Mouse (Mus musculus): ENCODE measurements around the gene N4bp1. TPM values are rescaled to one million over a fixed set of nuclear protein-coding genes. Genes with fewer than 3 reads are reported as not detected.

N4bp1 gene
- polyA plus RNA-seq, 1 experiment: 12.7 TPM

DNA sequence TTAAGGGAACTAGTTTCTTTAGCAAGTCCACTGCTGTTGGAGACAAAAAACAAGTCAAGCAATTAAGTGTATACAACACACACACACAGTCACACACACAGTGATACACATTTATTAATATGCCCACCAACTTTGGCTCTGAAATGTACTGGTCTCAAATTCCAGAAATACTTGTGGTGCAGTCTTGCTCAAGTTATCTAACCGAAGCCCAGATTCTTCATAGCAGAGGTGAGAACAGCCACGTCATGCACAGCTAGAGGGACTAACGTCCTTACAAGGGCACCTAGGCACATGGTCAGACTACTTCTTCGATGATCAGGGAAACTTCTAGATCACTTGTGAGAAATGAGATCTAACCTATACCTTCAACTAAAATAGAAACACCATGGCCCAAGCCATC is 22.2 kb downstream of the N4bp1 start:
- H3K27ac ChIP-seq (ENCODE audit: control insufficient read depth, insufficient read depth, low read depth, low read length, poor library complexity): no peak overlapping the region
- 69% methylated on average over 4 of the region's 4 CpGs for WGBS
- no peak for TF ChIP-seq POLR2A (IDR thresholded peaks at IDR 0.05; ENCODE audit: borderline replicate concordance, control insufficient read depth, low read depth, low read length)
- no peak for TF ChIP-seq CTCF (IDR thresholded peaks at IDR 0.05; ENCODE audit: control insufficient read depth, insufficient read depth, low read length)
- peaks cover 6% of the 10 kb centered on the region for H3K4me1 ChIP-seq (ENCODE audit: control insufficient read depth, insufficient read depth, low read length)
- no peak overlapping the region for H3K4me3 ChIP-seq (replicated peaks; ENCODE audit: control insufficient read depth, low read depth, low read length)

- Histone ChIP-seq H3K27ac (ENCODE audit: control insufficient read depth, insufficient read depth, low read depth, low read length, poor library complexity) (no peak overlapping the region), H3K4me1 (ENCODE audit: control insufficient read depth, insufficient read depth, low read length) (peaks cover 6% of the 10 kb centered on the region), H3K4me3 (replicated peaks; ENCODE audit: control insufficient read depth, low read depth, low read length) (no peak overlapping the region)
- 63% methylated on average over 3 of the region's 3 CpGs for WGBS
- no peak for TF ChIP-seq CTCF (IDR thresholded peaks at IDR 0.05; ENCODE audit: control insufficient read depth, insufficient read depth, low read length)
- no peak for TF ChIP-seq POLR2A (IDR thresholded peaks at IDR 0.05; ENCODE audit: borderline replicate concordance, control insufficient read depth, low read depth, low read length)
Observed at GRCm38 (mm10) chr8:86862155-86862816, 22.8 kb downstream of the N4bp1 start.

DNA sequence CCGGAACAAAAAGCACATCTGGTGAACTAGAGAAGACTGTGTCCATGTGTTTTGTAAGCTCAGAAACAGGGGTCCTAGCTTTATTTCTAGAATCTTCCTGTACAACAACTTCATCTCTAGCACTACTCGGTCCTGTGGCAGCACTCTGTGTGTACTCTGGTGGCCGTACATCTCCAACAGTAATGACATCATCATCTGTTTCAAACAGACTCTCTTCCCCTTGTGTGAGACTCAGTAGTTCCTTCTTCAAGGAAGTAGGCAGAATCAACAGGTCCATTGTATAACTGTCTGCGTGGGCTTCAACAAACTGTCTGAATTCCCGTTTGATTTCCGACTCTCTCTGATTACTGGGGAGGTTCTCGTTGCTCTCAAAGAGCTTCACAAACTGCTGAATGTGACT is 23.5 kb downstream of the N4bp1 start:
- Histone ChIP-seq H3K27ac (ENCODE audit: control insufficient read depth, insufficient read depth, low read depth, low read length, poor library complexity) (no peak overlapping the region), H3K4me1 (ENCODE audit: control insufficient read depth, insufficient read depth, low read length) (peaks cover 6% of the 10 kb centered on the region), H3K4me3 (replicated peaks; ENCODE audit: control insufficient read depth, low read depth, low read length) (no peak overlapping the region)
- TF ChIP-seq POLR2A (IDR thresholded peaks at IDR 0.05; ENCODE audit: borderline replicate concordance, control insufficient read depth, low read depth, low read length) (no peak), CTCF (IDR thresholded peaks at IDR 0.05; ENCODE audit: control insufficient read depth, insufficient read depth, low read length) (no peak)
- WGBS: 65% methylated on average over 7 of the region's 7 CpGs

DNA sequence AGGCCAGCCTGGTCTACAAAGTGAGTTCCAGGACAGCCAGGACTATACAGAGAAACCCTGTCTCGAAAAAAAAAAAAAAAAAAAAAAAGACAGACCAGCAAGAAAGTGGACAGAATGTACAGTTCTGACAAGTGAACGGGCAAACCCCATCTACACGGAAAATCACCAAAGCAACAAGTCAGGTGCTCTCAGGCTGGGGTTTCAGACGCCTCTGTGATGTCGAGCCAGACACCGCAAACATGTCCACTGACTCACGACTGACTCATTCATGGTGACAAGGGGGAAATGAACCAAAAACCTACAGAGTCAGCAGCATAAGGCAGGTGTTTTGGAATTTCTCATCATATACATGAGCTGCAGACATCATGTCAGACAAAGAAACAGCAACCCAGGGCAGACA is 28.8 kb downstream of the N4bp1 start:
- Histone ChIP-seq H3K4me3 (replicated peaks; ENCODE audit: control insufficient read depth, low read depth, low read length) (no peak overlapping the region), H3K27ac (ENCODE audit: control insufficient read depth, insufficient read depth, low read depth, low read length, poor library complexity) (no peak overlapping the region), H3K4me1 (ENCODE audit: control insufficient read depth, insufficient read depth, low read length) (no peaks in the 10 kb centered on the region)
- WGBS: 75% methylated on average over 7 of the region's 7 CpGs
- TF ChIP-seq CTCF (IDR thresholded peaks at IDR 0.05; ENCODE audit: control insufficient read depth, insufficient read depth, low read length) (no peak), POLR2A (IDR thresholded peaks at IDR 0.05; ENCODE audit: borderline replicate concordance, control insufficient read depth, low read depth, low read length) (no peak)

GRCm38 (mm10) chr8:86854686-86855085 is 30.4 kb downstream of the N4bp1 start:
- H3K27ac ChIP-seq (ENCODE audit: control insufficient read depth, insufficient read depth, low read depth, low read length, poor library complexity): no peak overlapping the region
- 89% methylated on average over 11 of the region's 11 CpGs for WGBS
- H3K4me1 ChIP-seq (ENCODE audit: control insufficient read depth, insufficient read depth, low read length): no peaks in the 10 kb centered on the region
- no peak overlapping the region for H3K4me3 ChIP-seq (replicated peaks; ENCODE audit: control insufficient read depth, low read depth, low read length)
- no peak for TF ChIP-seq CTCF (IDR thresholded peaks at IDR 0.05; ENCODE audit: control insufficient read depth, insufficient read depth, low read length)
- TF ChIP-seq POLR2A (IDR thresholded peaks at IDR 0.05; ENCODE audit: borderline replicate concordance, control insufficient read depth, low read depth, low read length): no peak

DNA sequence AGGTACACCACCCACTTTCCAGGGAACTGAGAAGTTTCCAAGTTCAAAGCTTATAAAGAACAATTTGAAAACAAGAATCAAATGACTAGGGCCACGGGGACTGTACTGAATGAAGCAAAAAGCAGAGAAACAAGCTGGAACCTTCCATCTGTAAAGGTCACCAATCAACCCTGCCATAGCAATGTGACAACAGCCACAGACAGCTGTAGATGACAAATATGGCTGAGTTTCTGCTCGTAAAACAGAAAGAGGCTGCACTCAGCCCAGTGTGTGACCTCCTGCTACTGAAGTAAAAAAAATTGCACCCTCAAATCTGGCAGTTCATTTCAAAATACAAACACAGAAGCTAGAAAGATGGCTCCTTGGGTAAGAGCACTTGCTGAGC is 31.1 kb downstream of the N4bp1 start:
- H3K4me3 ChIP-seq (replicated peaks; ENCODE audit: control insufficient read depth, low read depth, low read length): no peak overlapping the region
- WGBS: 73% methylated on average over 2 of the region's 2 CpGs
- TF ChIP-seq CTCF (IDR thresholded peaks at IDR 0.05; ENCODE audit: control insufficient read depth, insufficient read depth, low read length) (no peak), POLR2A (IDR thresholded peaks at IDR 0.05; ENCODE audit: borderline replicate concordance, control insufficient read depth, low read depth, low read length) (no peak)
- H3K27ac ChIP-seq (ENCODE audit: control insufficient read depth, insufficient read depth, low read depth, low read length, poor library complexity): no peak overlapping the region
- no peaks in the 10 kb centered on the region for H3K4me1 ChIP-seq (ENCODE audit: control insufficient read depth, insufficient read depth, low read length)

GRCm38 (mm10) chr8:86853266-86853988 is 31.6 kb downstream of the N4bp1 start:
- no peak overlapping the region for H3K4me3 ChIP-seq (replicated peaks; ENCODE audit: control insufficient read depth, low read depth, low read length)
- H3K4me1 ChIP-seq (ENCODE audit: control insufficient read depth, insufficient read depth, low read length): no peaks in the 10 kb centered on the region
- WGBS: 80% methylated on average over 8 of the region's 8 CpGs
- TF ChIP-seq POLR2A (IDR thresholded peaks at IDR 0.05; ENCODE audit: borderline replicate concordance, control insufficient read depth, low read depth, low read length) (no peak), CTCF (IDR thresholded peaks at IDR 0.05; ENCODE audit: control insufficient read depth, insufficient read depth, low read length) (no peak)
- no peak overlapping the region for H3K27ac ChIP-seq (ENCODE audit: control insufficient read depth, insufficient read depth, low read depth, low read length, poor library complexity)

DNA sequence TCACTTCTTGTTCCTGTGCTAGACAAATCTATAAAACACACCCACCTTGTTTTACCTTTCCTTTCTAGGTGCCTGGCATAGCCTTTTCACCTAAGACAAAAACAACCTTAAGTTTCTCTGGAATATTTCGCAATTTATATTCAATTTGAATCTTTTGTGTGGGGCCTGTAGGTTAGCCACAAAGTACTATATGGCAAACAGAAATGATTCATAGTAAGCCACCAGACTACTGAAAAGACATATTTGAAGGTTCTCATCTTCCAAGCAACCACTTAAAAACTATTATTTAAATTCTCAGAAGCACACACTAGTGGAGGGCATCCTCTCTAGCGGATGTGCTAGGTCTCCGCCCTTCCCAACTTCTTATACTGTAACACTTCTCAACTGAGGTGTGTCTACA is 32.6 kb downstream of the N4bp1 start:
- no peaks in the 10 kb centered on the region for H3K4me1 ChIP-seq (ENCODE audit: control insufficient read depth, insufficient read depth, low read length)
- WGBS: 84% methylated on average over 3 of the region's 3 CpGs
- H3K27ac ChIP-seq (ENCODE audit: control insufficient read depth, insufficient read depth, low read depth, low read length, poor library complexity): no peak overlapping the region
- H3K4me3 ChIP-seq (replicated peaks; ENCODE audit: control insufficient read depth, low read depth, low read length): no peak overlapping the region
- TF ChIP-seq CTCF (IDR thresholded peaks at IDR 0.05; ENCODE audit: control insufficient read depth, insufficient read depth, low read length): no peak
- no peak for TF ChIP-seq POLR2A (IDR thresholded peaks at IDR 0.05; ENCODE audit: borderline replicate concordance, control insufficient read depth, low read depth, low read length)
